Mouse (Mus musculus): ENCODE data around the gene Gm49369. TPM values are rescaled to one million over a fixed set of nuclear protein-coding genes. Genes with fewer than 3 reads are reported as not detected.
A peak's percentile ranks its signal among the peaks of the same experiment; 100 is the strongest.

Gene Gm49369
- polyA plus RNA-seq, 1 experiment from 2014 or later, result 1.4 TPM

DNA sequence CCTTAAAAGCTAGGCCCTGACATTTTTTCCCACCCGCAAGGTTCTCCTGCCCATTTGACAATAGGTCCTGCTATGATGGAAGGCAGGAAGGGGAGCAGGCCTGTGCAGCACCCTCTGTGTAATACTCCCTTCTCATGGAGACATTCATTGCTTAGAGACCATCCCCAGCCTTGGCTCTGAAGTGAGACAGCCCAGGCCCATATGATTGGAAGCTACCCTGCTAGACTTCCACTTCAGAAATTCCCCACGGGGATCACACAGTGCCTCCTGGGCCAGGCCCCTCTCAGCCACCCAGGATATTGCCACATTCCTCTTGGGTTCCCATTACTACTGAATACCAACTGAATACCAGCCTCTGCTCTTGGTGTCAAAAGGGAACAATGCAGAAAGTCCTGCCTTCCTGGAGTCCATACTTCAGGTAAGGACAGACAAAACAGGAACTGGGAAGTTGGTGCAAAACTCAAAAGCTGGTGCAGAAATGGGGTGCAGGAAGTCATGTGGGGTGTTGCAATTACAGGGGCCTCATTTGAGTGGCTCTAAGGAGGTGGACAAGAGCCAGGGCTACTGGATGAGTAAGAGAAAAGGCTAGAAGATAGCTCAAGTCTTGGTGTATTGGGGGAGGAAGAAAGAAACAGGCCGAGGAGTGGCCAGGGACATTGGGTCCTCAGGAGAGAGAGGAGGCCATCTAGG is 7.6 kb upstream of the Gm49369 start:
- no peak for ATAC-seq (ENCODE audit: low read depth)
- Histone ChIP-seq H3K4me1 (ENCODE audit: control insufficient read depth, low read depth, low read length) (peaks cover 61% of the 10 kb centered on the region), H3K27ac (ENCODE audit: low read length) (peak overlapping the region; percentile 65)

GRCm38 (mm10) chr7:142388740-142389139 is 6.3 kb upstream of the Gm49369 start:
- peak overlapping the region; percentile 71; the same call in 1 of the 2 replicates for H3K27ac ChIP-seq (ENCODE audit: low read length)
- 89% methylated on average over 2 of the region's 2 CpGs for WGBS (ENCODE audit: insufficient replicate concordance)
- H3K36me3 ChIP-seq (ENCODE audit: control insufficient read depth, insufficient read depth), result peaks cover 18% of the 10 kb centered on the region
- no peak for ATAC-seq (ENCODE audit: low read depth)
- H3K4me2 ChIP-seq (ENCODE audit: low read depth, low read length), result no peak overlapping the region
- no peaks in the 10 kb centered on the region for H3K27me3 ChIP-seq (ENCODE audit: control insufficient read depth, insufficient read depth, low read depth, low read length)
- no peak overlapping the region for H3K4me3 ChIP-seq (ENCODE audit: low read depth, low read length)
- no peaks in the 10 kb centered on the region for H3K9me3 ChIP-seq (replicated peaks; ENCODE audit: control insufficient read depth, low read length)
- H3K9ac ChIP-seq (ENCODE audit: low read depth, low read length), result no peak overlapping the region
- peaks cover 61% of the 10 kb centered on the region for H3K4me1 ChIP-seq (ENCODE audit: control insufficient read depth, low read depth, low read length)

More for the DNA sequence above, 7.6 kb upstream of the Gm49369 start:
- Histone ChIP-seq H3K9ac (ENCODE audit: low read depth, low read length) (0 out of 2 replicates have a peak overlapping the region, but pooled peaks have one; percentile 19), H3K4me2 (ENCODE audit: low read depth, low read length) (no peak overlapping the region), H3K36me3 (ENCODE audit: control insufficient read depth, insufficient read depth) (peaks cover 5% of the 10 kb centered on the region), H3K4me3 (ENCODE audit: low read depth, low read length) (no peak overlapping the region), H3K9me3 (replicated peaks; ENCODE audit: control insufficient read depth, low read length) (no peaks in the 10 kb centered on the region), H3K27me3 (ENCODE audit: control insufficient read depth, insufficient read depth, low read depth, low read length) (no peaks in the 10 kb centered on the region)
- WGBS (ENCODE audit: insufficient replicate concordance), result 67% methylated on average over 3 of the region's 3 CpGs

DNA sequence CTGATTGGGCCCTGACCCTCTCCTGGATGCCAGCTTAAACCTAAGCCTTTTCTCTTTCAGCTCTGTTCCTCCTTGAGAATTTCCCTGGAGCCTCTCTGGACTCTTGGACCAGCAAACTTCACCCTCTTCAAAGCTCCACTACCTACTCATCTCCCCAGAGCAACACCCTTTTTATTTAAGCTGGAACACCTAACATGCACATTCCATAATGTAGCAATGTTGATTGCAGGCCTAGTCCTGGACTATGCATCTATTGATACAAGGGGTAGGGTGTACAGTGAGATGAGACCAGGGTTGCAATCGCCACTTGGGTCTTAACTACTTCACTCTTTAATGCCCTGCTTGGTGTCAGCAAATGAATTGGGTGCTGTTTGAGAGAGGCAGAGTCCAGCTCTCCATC is 5.7 kb upstream of the Gm49369 start:
- Histone ChIP-seq H3K9ac (ENCODE audit: low read depth, low read length) (peak overlapping the region; percentile 19; the same call in 1 of the 2 replicates), H3K4me1 (ENCODE audit: control insufficient read depth, low read depth, low read length) (peaks cover 61% of the 10 kb centered on the region), H3K4me2 (ENCODE audit: low read depth, low read length) (peak overlapping the region; percentile 56), H3K27ac (ENCODE audit: low read length) (peak overlapping the region; percentile 71), H3K36me3 (ENCODE audit: control insufficient read depth, insufficient read depth) (peaks cover 24% of the 10 kb centered on the region), H3K9me3 (replicated peaks; ENCODE audit: control insufficient read depth, low read length) (no peaks in the 10 kb centered on the region), H3K4me3 (ENCODE audit: low read depth, low read length) (peak overlapping the region; percentile 90), H3K27me3 (ENCODE audit: control insufficient read depth, insufficient read depth, low read depth, low read length) (no peaks in the 10 kb centered on the region)
- WGBS (ENCODE audit: insufficient replicate concordance), result 85% methylated on average over 1 of the region's 1 CpGs
- ATAC-seq (ENCODE audit: low read depth), result no peak

- H3K4me3 ChIP-seq (ENCODE audit: low read depth, low read length), result peak within 1 kb of the TSS; percentile 90
- ATAC-seq (ENCODE audit: low read depth), result peak; percentile 90
- peaks cover 57% of the 10 kb centered on the region for H3K4me1 ChIP-seq (ENCODE audit: control insufficient read depth, low read depth, low read length)
- peaks cover 30% of the 10 kb centered on the region for H3K36me3 ChIP-seq (ENCODE audit: control insufficient read depth, insufficient read depth)
- peak within 1 kb of the TSS; percentile 96 for H3K9ac ChIP-seq (ENCODE audit: low read depth, low read length)
- peak within 1 kb of the TSS; percentile 94 for H3K27ac ChIP-seq (ENCODE audit: low read length)
- no peaks in the 10 kb centered on the region for H3K9me3 ChIP-seq (replicated peaks; ENCODE audit: control insufficient read depth, low read length)
- under 1% methylated on average over 55 of the region's 55 CpGs for WGBS (ENCODE audit: insufficient replicate concordance)
- no peaks in the 10 kb centered on the region for H3K27me3 ChIP-seq (ENCODE audit: control insufficient read depth, insufficient read depth, low read depth, low read length)
- H3K4me2 ChIP-seq (ENCODE audit: low read depth, low read length), result peak within 1 kb of the TSS; percentile 85
Observed at GRCm38 (mm10) chr7:142387419-142388148, 5.1 kb upstream of the Gm49369 start, which contains the start of gene Ctsd. Gene Ctsd (minus strand): TSS chr7:142388038.

DNA sequence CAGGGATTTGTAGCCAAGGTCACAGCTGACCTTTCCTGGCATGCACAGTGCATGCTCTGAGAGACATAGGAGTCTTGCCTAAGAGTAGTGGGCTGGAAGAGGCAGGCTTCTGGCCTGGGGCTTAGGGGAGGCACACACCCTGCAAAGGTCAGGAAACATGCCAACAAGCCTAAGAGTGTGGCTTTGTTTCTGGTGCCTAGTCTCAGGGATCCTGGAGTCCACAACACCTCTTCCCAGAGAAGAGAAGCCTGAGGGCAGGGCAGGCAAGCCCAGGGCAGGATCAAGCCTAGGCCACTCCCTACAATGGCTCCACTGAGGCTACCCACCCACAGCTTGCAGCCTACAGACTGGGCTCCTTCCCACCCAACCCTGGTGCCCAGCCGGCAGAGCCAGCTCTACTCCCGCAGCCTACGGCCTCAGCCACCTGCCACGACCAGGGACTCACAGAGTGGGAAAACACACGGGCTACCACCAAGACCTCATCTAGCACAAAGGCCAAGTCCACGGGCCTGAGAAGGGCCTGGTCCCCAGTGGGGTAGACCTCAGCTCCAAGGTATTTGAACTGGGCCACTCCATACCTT is 4.2 kb upstream of the Gm49369 start:
- H3K4me1 ChIP-seq (ENCODE audit: control insufficient read depth, low read depth, low read length), result peaks cover 59% of the 10 kb centered on the region
- H3K27ac ChIP-seq (ENCODE audit: low read length), result peak overlapping the region; percentile 94
- H3K36me3 ChIP-seq (ENCODE audit: control insufficient read depth, insufficient read depth), result peaks cover 39% of the 10 kb centered on the region
- peak overlapping the region; percentile 96 for H3K9ac ChIP-seq (ENCODE audit: low read depth, low read length)
- ATAC-seq (ENCODE audit: low read depth), result peak; percentile 61
- H3K4me3 ChIP-seq (ENCODE audit: low read depth, low read length), result peak overlapping the region; percentile 90
- WGBS (ENCODE audit: insufficient replicate concordance), result 25% methylated on average over 6 of the region's 6 CpGs
- no peaks in the 10 kb centered on the region for H3K27me3 ChIP-seq (ENCODE audit: control insufficient read depth, insufficient read depth, low read depth, low read length)
- no peaks in the 10 kb centered on the region for H3K9me3 ChIP-seq (replicated peaks; ENCODE audit: control insufficient read depth, low read length)
- peak overlapping the region; percentile 85 for H3K4me2 ChIP-seq (ENCODE audit: low read depth, low read length)

GRCm38 (mm10) chr7:142385742-142386403 is 3.4 kb upstream of the Gm49369 start:
- Histone ChIP-seq H3K27me3 (ENCODE audit: control insufficient read depth, insufficient read depth, low read depth, low read length) (no peaks in the 10 kb centered on the region), H3K4me2 (ENCODE audit: low read depth, low read length) (peak overlapping the region; percentile 85), H3K27ac (ENCODE audit: low read length) (peak overlapping the region; percentile 94), H3K36me3 (ENCODE audit: control insufficient read depth, insufficient read depth) (peaks cover 46% of the 10 kb centered on the region), H3K4me1 (ENCODE audit: control insufficient read depth, low read depth, low read length) (peaks cover 60% of the 10 kb centered on the region), H3K9me3 (replicated peaks; ENCODE audit: control insufficient read depth, low read length) (no peaks in the 10 kb centered on the region), H3K4me3 (ENCODE audit: low read depth, low read length) (peak overlapping the region; percentile 90), H3K9ac (ENCODE audit: low read depth, low read length) (peak overlapping the region; percentile 96)
- 68% methylated on average over 3 of the region's 3 CpGs for WGBS (ENCODE audit: insufficient replicate concordance)
- ATAC-seq (ENCODE audit: low read depth), result no peak

GRCm38 (mm10) chr7:142384306-142384705 is 1.8 kb upstream of the Gm49369 start:
- peaks cover 62% of the 10 kb centered on the region for H3K36me3 ChIP-seq (ENCODE audit: control insufficient read depth, insufficient read depth)
- no peak for ATAC-seq (ENCODE audit: low read depth)
- H3K4me2 ChIP-seq (ENCODE audit: low read depth, low read length), result peak overlapping the region; percentile 85
- peak overlapping the region; percentile 71 for H3K27ac ChIP-seq (ENCODE audit: low read length)
- H3K4me1 ChIP-seq (ENCODE audit: control insufficient read depth, low read depth, low read length), result peaks cover 76% of the 10 kb centered on the region
- no peaks in the 10 kb centered on the region for H3K9me3 ChIP-seq (replicated peaks; ENCODE audit: control insufficient read depth, low read length)
- 57% methylated on average over 10 of the region's 10 CpGs for WGBS (ENCODE audit: insufficient replicate concordance)
- H3K4me3 ChIP-seq (ENCODE audit: low read depth, low read length), result peak overlapping the region; percentile 15
- H3K27me3 ChIP-seq (ENCODE audit: control insufficient read depth, insufficient read depth, low read depth, low read length), result no peaks in the 10 kb centered on the region
- H3K9ac ChIP-seq (ENCODE audit: low read depth, low read length), result peak overlapping the region; percentile 26; the same call in 1 of the 2 replicates

DNA sequence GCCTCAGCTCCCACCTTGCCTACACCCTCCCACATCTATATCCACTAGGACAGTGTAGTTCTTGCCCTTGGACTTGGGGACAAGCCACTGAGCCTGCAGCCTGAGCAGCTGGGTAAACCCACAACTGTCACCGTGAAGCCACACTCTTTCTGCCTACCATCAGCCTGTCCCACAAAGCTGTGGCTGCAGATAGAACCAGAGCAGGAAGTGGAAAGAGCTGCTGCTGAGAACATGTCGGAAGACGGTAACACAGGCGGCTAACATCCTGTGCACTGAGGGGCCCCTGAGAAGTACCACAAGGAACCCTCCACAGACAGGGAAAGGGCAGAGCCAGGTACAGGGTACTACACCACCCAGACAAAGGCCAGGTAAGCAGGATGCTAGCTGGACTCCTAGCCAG is 1.3 kb downstream of the Gm49369 start:
- no peak for ATAC-seq (ENCODE audit: low read depth)
- WGBS (ENCODE audit: insufficient replicate concordance), result 36% methylated on average over 4 of the region's 4 CpGs

More for the DNA sequence above, 1.3 kb downstream of the Gm49369 start:
- Histone ChIP-seq H3K27me3 (ENCODE audit: control insufficient read depth, insufficient read depth, low read depth, low read length) (no peaks in the 10 kb centered on the region), H3K9ac (ENCODE audit: low read depth, low read length) (no peak overlapping the region), H3K4me3 (ENCODE audit: low read depth, low read length) (no peak overlapping the region), H3K27ac (ENCODE audit: low read length) (peak overlapping the region; percentile 57), H3K9me3 (replicated peaks; ENCODE audit: control insufficient read depth, low read length) (no peaks in the 10 kb centered on the region), H3K4me2 (ENCODE audit: low read depth, low read length) (no peak overlapping the region), H3K36me3 (ENCODE audit: control insufficient read depth, insufficient read depth) (peaks cover 84% of the 10 kb centered on the region), H3K4me1 (ENCODE audit: control insufficient read depth, low read depth, low read length) (peaks cover 91% of the 10 kb centered on the region)
